Mouse (Mus musculus) embryonic facial prominence, embryonic 14.5 days (tissue): ENCODE measurements around the gene Bok. TPM values are rescaled to one million over a fixed set of nuclear protein-coding genes. Genes with fewer than 3 reads are reported as not detected.
A peak's percentile ranks its signal among the peaks of the same experiment; 100 is the strongest.

Source experiments
- ATAC-seq: fragments of 200-750 bp; cut with Nextera tagmentation; 2 replicates; pipeline ENCODE4 v1.8.0; 2017; ENCODE audit warnings: low read depth, moderate number of reproducible peaks, moderate TSS enrichment
- DNase-seq: peaks from one replicate; pipeline ENCODE4 v3.0.0-alpha.2; 2015; ENCODE audit warnings: low spot score
- H3K27ac ChIP-seq: fragments of 300-500 bp; sonication (generic); replicated peaks from 2 replicates; pipeline ENCODE4 v1.5.1; 2014; ENCODE audit warnings: low read depth, mild to moderate bottlenecking, low read length, moderate library complexity
- H3K27me3 ChIP-seq: fragments of 300-500 bp; sonication (generic); replicated peaks from 2 replicates; pipeline ENCODE4 v1.6.1; 2014; ENCODE audit warnings: low read length; ENCODE audit not compliant: control insufficient read depth, insufficient read depth
- H3K36me3 ChIP-seq: fragments of 300-500 bp; sonication (generic); 2 replicates; pipeline ENCODE4 v1.6.1; 2014; ENCODE audit warnings: low read length, mixed read lengths; ENCODE audit not compliant: control insufficient read depth, insufficient read depth
- H3K4me1 ChIP-seq: fragments of 300-500 bp; sonication (generic); 2 replicates; pipeline ENCODE4 v1.6.1; 2014; ENCODE audit warnings: antibody characterized with exemption, low read length; ENCODE audit not compliant: control insufficient read depth, insufficient read depth
- H3K4me2 ChIP-seq: fragments of 300-500 bp; sonication (generic); 2 replicates; pipeline ENCODE4 v1.6.1; 2014; ENCODE audit warnings: low read depth, mild to moderate bottlenecking, low read length, moderate library complexity, mixed read lengths
- H3K4me3 ChIP-seq: fragments of 300-500 bp; sonication (generic); 2 replicates; pipeline ENCODE4 v1.5.1; 2014; ENCODE audit warnings: low read depth, mild to moderate bottlenecking, low read length
- H3K9ac ChIP-seq: fragments of 300-500 bp; sonication (generic); 2 replicates; pipeline ENCODE4 v1.6.1; 2014; ENCODE audit warnings: low read depth, mild to moderate bottlenecking, low read length, moderate library complexity, mixed read lengths
- H3K9me3 ChIP-seq: fragments of 300-500 bp; sonication (generic); 2 replicates; pipeline ENCODE4 v1.6.1; 2016; ENCODE audit warnings: low read length; ENCODE audit not compliant: control insufficient read depth
- WGBS: fragments of 180-500 bp; shearing (Covaris S2); extraction: QIAGEN DNeasy Blood & Tissue Kit; methylation state at CpG from one replicate; pipeline ENCODE4 v1.1.7; 2014; 5-methylcytosine and 5-hydroxymethylcytosine counted together
- polyA plus RNA-seq: library from polyadenylated mRNA; unstranded; fragments of >200 nt; fragmentation: Nextera tagmentation; extraction: Ambion mirVana; gene quantifications from 2 replicates; pipeline ENCODE4 v1.2.1, GENCODE M21; 2014

Bok gene
- polyA plus RNA-seq, 1 experiment from 2014 or later = 42.8 TPM

- Histone ChIP-seq H3K27ac (0 out of 2 replicates have a peak overlapping the region, but pooled peaks have one; percentile 39), H3K36me3 (no peaks in the 10 kb centered on the region), H3K4me2 (peak overlapping the region; percentile 96), H3K9ac (peak overlapping the region; percentile 69), H3K27me3 (no peaks in the 10 kb centered on the region), H3K4me1 (0 out of 2 replicates have a peak, but pooled peaks cover 5% of the 10 kb centered on the region), H3K4me3 (peak overlapping the region; percentile 65), H3K9me3 (no peaks in the 10 kb centered on the region)
- DNase-seq (peak; percentile 87), ATAC-seq (peak; percentile 86)
- 2% methylated on average over 32 of the region's 51 CpGs for WGBS
These were observed 943 bp downstream of the Bok start for GRCm38 (mm10) chr1:93686245-93686960.

GRCm38 (mm10) chr1:93686961-93687320, 1.5 kb downstream of the Bok start:
- 56% methylated on average over 3 of the region's 3 CpGs for WGBS
- H3K4me1 ChIP-seq = 0 out of 2 replicates have a peak, but pooled peaks cover 5% of the 10 kb centered on the region
- H3K4me3 ChIP-seq = peak overlapping the region; percentile 65
- no peaks in the 10 kb centered on the region for H3K27me3 ChIP-seq
- H3K27ac ChIP-seq = 0 out of 2 replicates have a peak overlapping the region, but pooled peaks have one; percentile 24
- no peaks in the 10 kb centered on the region for H3K36me3 ChIP-seq
- ATAC-seq = no peak
- peak overlapping the region; percentile 96 for H3K4me2 ChIP-seq
- peak overlapping the region; percentile 69 for H3K9ac ChIP-seq
- DNase-seq = no peak
- H3K9me3 ChIP-seq = no peaks in the 10 kb centered on the region

- Histone ChIP-seq H3K27me3 (no peaks in the 10 kb centered on the region), H3K27ac (no peak overlapping the region), H3K9ac (no peak overlapping the region), H3K4me3 (no peak overlapping the region), H3K4me1 (0 out of 2 replicates have a peak, but pooled peaks cover 5% of the 10 kb centered on the region), H3K36me3 (no peaks in the 10 kb centered on the region), H3K4me2 (no peak overlapping the region), H3K9me3 (no peaks in the 10 kb centered on the region)
- ATAC-seq (no peak), DNase-seq (no peak)
- WGBS = 87% methylated on average over 8 of the region's 8 CpGs
These were observed 2.7 kb downstream of the Bok start for GRCm38 (mm10) chr1:93688154-93688553.

- Histone ChIP-seq H3K27ac (no peak overlapping the region), H3K36me3 (0 out of 2 replicates have a peak, but pooled peaks cover 5% of the 10 kb centered on the region), H3K9ac (no peak overlapping the region), H3K4me3 (no peak overlapping the region), H3K4me1 (0 out of 2 replicates have a peak, but pooled peaks cover 5% of the 10 kb centered on the region), H3K4me2 (no peak overlapping the region), H3K9me3 (no peaks in the 10 kb centered on the region), H3K27me3 (no peaks in the 10 kb centered on the region)
- DNase-seq (no peak), ATAC-seq (no peak)
- WGBS = 82% methylated on average over 7 of the region's 7 CpGs
These were observed 4.5 kb downstream of the Bok start for GRCm38 (mm10) chr1:93689901-93690496.

- Histone ChIP-seq H3K4me3 (no peak overlapping the region), H3K9me3 (no peaks in the 10 kb centered on the region), H3K9ac (no peak overlapping the region), H3K27me3 (no peaks in the 10 kb centered on the region), H3K27ac (no peak overlapping the region), H3K4me2 (no peak overlapping the region), H3K4me1 (0 out of 2 replicates have a peak, but pooled peaks cover 5% of the 10 kb centered on the region), H3K36me3 (0 out of 2 replicates have a peak, but pooled peaks cover 12% of the 10 kb centered on the region)
- 88% methylated on average over 8 of the region's 8 CpGs for WGBS
- no peak for ATAC-seq
- DNase-seq = no peak
These were observed 5.6 kb downstream of the Bok start for GRCm38 (mm10) chr1:93691106-93691505.

- H3K27ac ChIP-seq = no peak overlapping the region
- H3K9me3 ChIP-seq = no peaks in the 10 kb centered on the region
- H3K4me3 ChIP-seq = no peak overlapping the region
- no peak overlapping the region for H3K4me2 ChIP-seq
- H3K36me3 ChIP-seq = 0 out of 2 replicates have a peak, but pooled peaks cover 12% of the 10 kb centered on the region
- 0 out of 2 replicates have a peak, but pooled peaks cover under 1% of the 10 kb centered on the region for H3K4me1 ChIP-seq
- no peaks in the 10 kb centered on the region for H3K27me3 ChIP-seq
- no peak overlapping the region for H3K9ac ChIP-seq
- DNase-seq = no peak
- WGBS = 78% methylated on average over 9 of the region's 10 CpGs
- no peak for ATAC-seq
These were observed 6.4 kb downstream of the Bok start for GRCm38 (mm10) chr1:93691786-93692357.

GRCm38 (mm10) chr1:93692773-93693172, 7.3 kb downstream of the Bok start:
- WGBS = 97% methylated on average over 9 of the region's 9 CpGs
- Histone ChIP-seq H3K36me3 (0 out of 2 replicates have a peak, but pooled peaks cover 12% of the 10 kb centered on the region), H3K4me2 (no peak overlapping the region), H3K9ac (no peak overlapping the region), H3K4me1 (no peaks in the 10 kb centered on the region), H3K4me3 (no peak overlapping the region), H3K27me3 (no peaks in the 10 kb centered on the region), H3K9me3 (no peaks in the 10 kb centered on the region), H3K27ac (no peak overlapping the region)
- DNase-seq = no peak
- no peak for ATAC-seq

- no peak overlapping the region for H3K4me3 ChIP-seq
- no peak overlapping the region for H3K4me2 ChIP-seq
- no peak for DNase-seq
- no peaks in the 10 kb centered on the region for H3K9me3 ChIP-seq
- H3K27ac ChIP-seq = no peak overlapping the region
- H3K27me3 ChIP-seq = no peaks in the 10 kb centered on the region
- H3K9ac ChIP-seq = no peak overlapping the region
- WGBS = 80% methylated on average over 3 of the region's 3 CpGs
- H3K4me1 ChIP-seq = no peaks in the 10 kb centered on the region
- H3K36me3 ChIP-seq = 0 out of 2 replicates have a peak, but pooled peaks cover 12% of the 10 kb centered on the region
- no peak for ATAC-seq
These were observed 8.0 kb downstream of the Bok start for GRCm38 (mm10) chr1:93693502-93693901.
